Mouse (Mus musculus) left cerebral cortex, postnatal 25 days (tissue): Measurements from ENCODE around the gene Ablim1. TPM values are rescaled to one million over a fixed set of nuclear protein-coding genes. Genes with fewer than 3 reads are reported as not detected.
A peak's percentile ranks its signal among the peaks of the same experiment; 100 is the strongest.

Experiments used
- DNase-seq, 2 experiments: peaks; one replicate each; pipeline ENCODE4 v3.0.0; 2022; ENCODE audit warnings: low spot score in 2 of 2, mixed read lengths in 1 of 2
- intact Hi-C: fragments of 180-260 bp; cut with DNase I; formaldehyde crosslinking; loops from one replicate; pipeline ENCODE4 v1.15.1; 2025
- total RNA-seq, 2 experiments: library from RNA; stranded (reverse); gene quantifications; 2 replicates each; pipeline ENCODE4 v1.2.3; 2021

Gene Ablim1
- total RNA-seq, 2 experiments from 2014 or later, result 106 to 113 TPM

- intact Hi-C loops, result loop anchor here (2.0 kb wide), 1 partner anchor 37 kb away; no protein-coding TSS in a partner anchor
Observed at GRCm38 (mm10) chr19:57199361-57199760, 115.4 kb downstream of the Ablim1 start.

GRCm38 (mm10) chr19:57198531-57198930 is 116.2 kb downstream of the Ablim1 start:
- intact Hi-C loops, result loop anchor here (1.0 to 2.0 kb wide), 2 partner anchors 36 to 41 kb away; no protein-coding TSS in a partner anchor
- DNase-seq, result peak; percentile 41 to 78

More at GRCm38 (mm10) chr19:57199361-57199760, 115.4 kb downstream of the Ablim1 start:
- DNase-seq, result peak in 1 of 2 experiments; percentile 58

GRCm38 (mm10) chr19:57198029-57198428 is 116.7 kb downstream of the Ablim1 start:
- intact Hi-C loops, result loop anchor here (1.0 to 2.0 kb wide), 2 partner anchors 35 to 41 kb away; no protein-coding TSS in a partner anchor
- peak; percentile 35 to 45 for DNase-seq

GRCm38 (mm10) chr19:57197043-57197817 is 117.5 kb downstream of the Ablim1 start:
- DNase-seq, result peak; percentile 39 to 44
- intact Hi-C loops, result no loop called here

- intact Hi-C loops, result no loop called here
- no peak for DNase-seq
Observed at GRCm38 (mm10) chr19:57196616-57197015, 118.1 kb downstream of the Ablim1 start.

- intact Hi-C loops, result no loop called here
- DNase-seq, result peak in 1 of 2 experiments; percentile 38
Observed at GRCm38 (mm10) chr19:57195169-57195930, 119.4 kb downstream of the Ablim1 start.

- intact Hi-C loops, result no loop called here
- DNase-seq, result no peak
Observed at GRCm38 (mm10) chr19:57193958-57194357, 120.8 kb downstream of the Ablim1 start.

- intact Hi-C loops, result no loop called here
- peak in 1 of 2 experiments; percentile 53 for DNase-seq
Observed at GRCm38 (mm10) chr19:57193382-57193781, 121.3 kb downstream of the Ablim1 start.

GRCm38 (mm10) chr19:57191109-57191508 is 123.6 kb downstream of the Ablim1 start:
- DNase-seq, result no peak
- intact Hi-C loops, result no loop called here

GRCm38 (mm10) chr19:57189427-57189826 is 125.3 kb downstream of the Ablim1 start:
- DNase-seq, result no peak
- intact Hi-C loops, result no loop called here

GRCm38 (mm10) chr19:57188553-57188952 is 126.2 kb downstream of the Ablim1 start:
- intact Hi-C loops, result no loop called here

GRCm38 (mm10) chr19:57185021-57185420 is 129.7 kb downstream of the Ablim1 start:
- intact Hi-C loops, result no loop called here
- no peak for DNase-seq

More at GRCm38 (mm10) chr19:57188553-57188952, 126.2 kb downstream of the Ablim1 start:
- DNase-seq, result no peak

- DNase-seq, result no peak
Observed at GRCm38 (mm10) chr19:57182938-57183720, 131.6 kb downstream of the Ablim1 start.

GRCm38 (mm10) chr19:57181852-57182528 is 132.7 kb downstream of the Ablim1 start:
- DNase-seq, result no peak
- intact Hi-C loops, result no loop called here

More at GRCm38 (mm10) chr19:57182938-57183720, 131.6 kb downstream of the Ablim1 start:
- intact Hi-C loops, result no loop called here

GRCm38 (mm10) chr19:57181317-57181716 is 133.4 kb downstream of the Ablim1 start:
- DNase-seq, result no peak
- intact Hi-C loops, result no loop called here

GRCm38 (mm10) chr19:57180908-57181307 is 133.8 kb downstream of the Ablim1 start:
- intact Hi-C loops, result no loop called here
- DNase-seq, result no peak

- peak in 1 of 2 experiments; percentile 70 for DNase-seq
- intact Hi-C loops, result no loop called here
Observed at GRCm38 (mm10) chr19:57180333-57180732, 134.4 kb downstream of the Ablim1 start.

- DNase-seq, result no peak
- intact Hi-C loops, result no loop called here
Observed at GRCm38 (mm10) chr19:57179269-57179668, 135.4 kb downstream of the Ablim1 start.

GRCm38 (mm10) chr19:57177334-57177733 is 137.4 kb downstream of the Ablim1 start:
- intact Hi-C loops, result no loop called here
- no peak for DNase-seq
